Mouse (Mus musculus) spleen, adult 18-20 months (tissue): Measurements from ENCODE around the gene Fam71f2.
A peak's percentile ranks its signal among the peaks of the same experiment; 100 is the strongest.

Experiments used
- DNase-seq, 2 experiments: peaks; one replicate each; pipeline ENCODE4 v3.0.0; 2022; ENCODE audit warnings: mixed read lengths in 2 of 2

Fam71f2 gene

GRCm38 (mm10) chr6:29278513-29279267, 703 bp upstream of the Fam71f2 start:
- peak in 1 of 2 experiments; percentile 21 for DNase-seq

GRCm38 (mm10) chr6:29280671-29281070, 1.3 kb downstream of the Fam71f2 start:
- no peak for DNase-seq

GRCm38 (mm10) chr6:29286870-29287269, 7.5 kb downstream of the Fam71f2 start:
- no peak for DNase-seq

GRCm38 (mm10) chr6:29287481-29287880, 8.1 kb downstream of the Fam71f2 start:
- DNase-seq = no peak

- no peak for DNase-seq
Measured at GRCm38 (mm10) chr6:29287944-29288343, 8.6 kb downstream of the Fam71f2 start.

- no peak for DNase-seq
Measured at GRCm38 (mm10) chr6:29288651-29289050, 9.3 kb downstream of the Fam71f2 start.

DNA sequence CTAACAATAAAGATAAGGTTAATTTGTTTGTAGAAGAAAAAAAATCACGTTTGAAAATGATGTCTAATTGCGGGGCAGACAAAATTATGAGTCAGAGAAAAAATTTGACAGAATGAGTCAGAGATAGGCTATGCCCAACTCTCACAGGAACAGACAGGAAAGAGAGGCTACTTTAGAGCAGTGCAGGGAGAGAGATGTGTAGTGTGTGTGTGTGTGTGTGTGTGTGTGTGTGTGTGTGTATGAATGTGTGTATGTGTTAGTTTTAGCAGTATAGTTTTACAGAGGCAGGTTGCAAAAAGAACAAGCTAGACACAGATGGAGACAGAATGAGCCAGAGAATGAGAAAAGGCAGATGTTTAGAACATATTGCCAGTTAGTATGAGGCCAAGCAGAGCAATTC, 19.7 kb downstream of the Fam71f2 start:
- DNase-seq = no peak

DNA sequence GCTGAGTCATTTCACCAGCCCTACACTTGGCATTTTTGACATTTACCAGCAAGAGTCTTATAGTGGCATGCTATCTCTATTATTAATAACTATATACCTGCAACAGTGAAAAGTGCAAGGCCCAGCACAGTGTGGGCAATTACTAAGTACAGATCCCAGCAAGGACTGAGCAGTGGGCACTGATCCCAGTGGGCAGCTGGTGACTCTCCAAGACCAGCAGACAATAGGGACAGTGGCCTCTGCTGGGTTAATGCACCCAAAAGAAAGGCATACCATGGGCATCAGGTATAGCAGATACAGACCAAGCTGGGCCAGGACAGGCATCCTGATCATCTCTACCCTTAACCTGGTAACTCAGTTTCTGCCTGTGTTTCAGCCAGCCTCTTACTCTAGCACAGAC, 23.9 kb downstream of the Fam71f2 start:
- no peak for DNase-seq

DNA sequence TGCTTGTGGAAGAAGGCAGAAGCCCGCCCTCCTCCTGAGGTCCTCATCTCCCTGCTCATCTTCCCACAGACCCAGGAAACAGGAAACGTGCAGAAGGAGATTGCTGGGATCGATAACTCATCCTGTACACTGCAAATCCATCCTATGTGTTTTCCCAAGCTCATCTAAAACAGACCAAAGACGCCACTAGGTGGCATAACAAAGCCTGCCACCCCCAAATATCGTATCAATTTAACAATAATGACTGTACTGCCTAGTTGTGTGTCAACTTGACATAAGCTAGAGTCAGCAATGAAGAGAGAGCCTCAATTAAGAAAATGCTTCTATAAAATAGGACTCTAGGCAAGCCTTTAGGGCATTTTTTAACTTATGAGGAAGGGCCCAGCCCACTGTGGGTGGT, 24.3 kb downstream of the Fam71f2 start:
- DNase-seq = no peak

DNA sequence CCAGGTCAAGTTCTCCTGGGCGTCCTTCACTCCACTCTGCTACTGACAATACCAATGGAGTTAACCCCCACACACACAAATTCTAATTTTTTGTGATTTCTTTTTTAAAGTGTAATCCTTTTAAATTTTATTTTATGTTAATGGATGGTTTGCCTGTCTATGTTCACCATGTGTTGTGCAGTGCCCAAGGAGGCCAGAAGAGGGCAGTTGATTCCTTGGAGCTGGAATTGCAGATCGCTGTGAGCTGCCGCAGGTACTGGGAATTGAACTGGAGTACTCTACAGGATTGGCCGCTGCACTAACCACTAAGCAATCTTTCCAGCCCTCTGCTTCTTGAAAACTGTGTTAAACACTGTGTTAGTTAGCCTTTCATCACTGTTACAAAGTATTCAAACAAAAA, 26.1 kb downstream of the Fam71f2 start:
- no peak for DNase-seq

- no peak for DNase-seq
Measured at GRCm38 (mm10) chr6:29308846-29309605, 29.6 kb downstream of the Fam71f2 start.

DNA sequence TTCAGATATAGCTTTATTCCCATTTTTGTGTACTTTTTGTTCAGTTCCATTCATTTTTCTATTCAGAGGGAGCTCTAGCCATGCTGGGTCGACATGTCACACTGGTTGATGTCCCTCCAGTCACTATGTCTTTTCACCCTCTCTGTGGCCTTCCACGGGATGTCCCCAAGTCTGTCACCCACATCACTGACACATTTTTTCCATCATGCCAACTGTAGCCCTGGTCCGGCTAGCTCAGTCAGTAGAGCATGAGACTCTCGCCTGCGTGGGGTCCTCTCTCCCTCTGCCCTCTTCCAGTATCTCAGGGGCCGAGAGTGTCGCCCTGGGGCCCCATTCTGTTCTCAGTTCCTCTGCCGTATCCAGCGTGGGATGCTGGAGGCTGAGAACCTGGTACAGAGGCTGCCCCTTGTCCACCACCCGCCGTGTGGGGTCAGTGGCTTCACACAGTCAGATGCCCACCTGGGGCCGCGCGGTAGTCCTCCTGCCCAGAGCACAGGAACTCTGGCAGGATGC, 34.4 kb downstream of the Fam71f2 start:
- DNase-seq = no peak

- DNase-seq = no peak
Measured at GRCm38 (mm10) chr6:29317286-29317685, 37.9 kb downstream of the Fam71f2 start.

DNA sequence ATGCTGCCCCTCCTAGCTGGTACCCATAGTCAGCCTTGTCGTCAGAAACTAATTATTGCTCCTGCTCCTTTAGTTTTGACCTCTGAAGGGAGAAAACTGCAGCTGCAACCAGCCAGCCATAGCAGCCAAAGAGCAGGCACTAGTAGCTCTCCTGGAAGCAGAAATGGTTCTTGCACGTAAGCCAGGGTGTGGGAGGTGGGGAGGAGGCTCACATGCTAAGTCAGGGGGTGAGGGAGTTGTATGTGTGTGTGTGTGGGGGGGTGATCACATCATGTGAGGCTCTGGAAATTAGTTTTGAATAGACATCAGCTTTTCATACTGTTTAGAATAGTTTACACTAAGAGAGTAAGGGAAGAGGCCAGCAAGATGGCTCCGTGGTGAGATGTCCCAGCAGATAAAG, 38.5 kb downstream of the Fam71f2 start:
- no peak for DNase-seq

DNA sequence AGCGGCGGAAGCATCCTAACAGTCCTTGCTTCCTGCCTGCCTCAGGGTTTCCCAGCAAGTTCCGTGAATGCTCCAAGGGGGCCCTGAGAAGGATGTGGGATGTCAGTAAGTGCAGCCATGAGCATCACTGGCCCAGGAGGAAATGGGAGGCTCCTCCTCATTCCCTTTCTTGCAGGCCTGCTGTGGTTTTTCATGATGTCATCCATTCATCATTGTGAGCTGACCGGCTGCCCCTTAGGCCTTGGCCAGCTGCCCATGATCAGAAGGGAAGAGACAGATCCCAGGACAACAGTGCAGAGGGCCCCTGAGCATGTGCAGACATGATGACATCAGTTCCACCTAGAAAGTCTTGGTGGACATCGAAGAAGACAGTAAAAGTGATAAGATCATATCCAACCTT, 39.5 kb downstream of the Fam71f2 start, which contains the start of gene Fam71f1:
Gene Fam71f1 (plus strand): TSS at position 262 of the 400 bp plus-strand sequence.
- DNase-seq = no peak

- DNase-seq = no peak
Measured at GRCm38 (mm10) chr6:29321586-29321985, 42.2 kb downstream of the Fam71f2 start.

GRCm38 (mm10) chr6:29322147-29322546, 42.8 kb downstream of the Fam71f2 start:
- DNase-seq = no peak

DNA sequence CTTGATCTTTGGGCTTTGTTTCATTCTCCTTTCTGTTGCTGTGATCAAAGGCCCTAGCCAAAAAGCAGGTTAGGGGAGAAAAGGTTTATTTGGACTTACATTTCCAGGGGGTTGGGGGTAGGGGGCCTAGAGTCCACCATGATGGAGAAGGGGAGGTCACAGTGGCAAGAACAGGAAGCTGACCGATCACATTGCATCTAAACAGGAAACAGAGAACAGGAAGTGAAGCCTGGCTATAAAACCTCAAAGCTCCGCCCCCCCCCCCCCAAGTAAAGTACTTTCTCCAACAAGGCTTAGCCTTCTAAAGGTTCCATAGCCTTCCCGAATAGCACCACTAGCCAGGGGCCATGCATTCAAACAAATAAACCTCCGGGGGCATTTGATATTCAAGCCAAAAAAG, 43.3 kb downstream of the Fam71f2 start:
- DNase-seq = no peak

DNA sequence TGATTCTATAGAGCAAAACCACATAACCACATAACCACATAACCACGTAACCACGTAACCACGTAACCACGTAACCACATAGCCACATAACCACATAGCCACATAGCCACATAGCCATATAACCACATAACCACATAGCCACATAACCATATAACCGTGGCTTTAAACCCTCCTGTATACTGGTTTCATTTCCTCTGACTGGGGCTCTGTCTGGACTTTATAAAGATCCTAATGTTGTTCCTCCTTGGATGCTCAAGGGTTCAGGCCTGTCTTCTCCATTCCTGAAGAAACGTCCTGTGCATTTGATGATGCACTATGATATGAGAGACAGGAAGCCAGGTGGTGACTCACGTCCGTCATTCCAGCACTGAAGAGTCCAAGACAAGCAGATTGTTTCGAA, 47.6 kb downstream of the Fam71f2 start:
- no peak for DNase-seq

GRCm38 (mm10) chr6:29329514-29329913, 50.1 kb downstream of the Fam71f2 start:
- DNase-seq = no peak
